Mouse (Mus musculus) liver, embryonic 16.5 days (tissue): ENCODE measurements around the gene Zmym6. TPM values are rescaled to one million over a fixed set of nuclear protein-coding genes. Genes with fewer than 3 reads are reported as not detected.
"Not testable (repeated sequence)": the region's sequence is repeated elsewhere in the genome, so short reads cannot be mapped to it uniquely, and the experiment has no call there.

Source experiments
- ATAC-seq: fragments of 200-750 bp; cut with Nextera tagmentation; 2 replicates; pipeline ENCODE4 v1.8.0; 2017; ENCODE audit warnings: low read depth, mild to moderate bottlenecking, moderate number of reproducible peaks, moderate library complexity
- H3K27ac ChIP-seq: fragments of 300-500 bp; sonication (generic); 2 replicates; pipeline ENCODE4 v1.5.1; 2014; ENCODE audit warnings: mild to moderate bottlenecking, low read length
- H3K27me3 ChIP-seq: fragments of 300-500 bp; sonication (generic); 2 replicates; pipeline ENCODE4 v1.6.1; 2014; ENCODE audit warnings: low read depth, low read length, mixed read lengths; ENCODE audit not compliant: control insufficient read depth, insufficient read depth
- H3K36me3 ChIP-seq: fragments of 300-500 bp; sonication (generic); 2 replicates; pipeline ENCODE4 v1.6.1; 2014; ENCODE audit warnings: mild to moderate bottlenecking; ENCODE audit not compliant: control insufficient read depth, insufficient read depth
- H3K4me1 ChIP-seq: fragments of 300-500 bp; sonication (generic); 2 replicates; pipeline ENCODE4 v1.6.1; 2014; ENCODE audit warnings: low read depth, low read length, mixed read lengths; ENCODE audit not compliant: control insufficient read depth
- H3K4me2 ChIP-seq: fragments of 300-500 bp; sonication (generic); 2 replicates; pipeline ENCODE4 v1.6.1; 2014; ENCODE audit warnings: low read depth, low read length, mixed read lengths
- H3K4me3 ChIP-seq: fragments of 300-500 bp; sonication (generic); 2 replicates; pipeline ENCODE4 v1.5.1; 2014; ENCODE audit warnings: low read depth, mild to moderate bottlenecking, low read length
- H3K9ac ChIP-seq: fragments of 300-500 bp; sonication (generic); 2 replicates; pipeline ENCODE4 v1.6.1; 2014; ENCODE audit warnings: low read depth, low read length
- H3K9me3 ChIP-seq: fragments of 300-500 bp; sonication (generic); replicated peaks from 2 replicates; pipeline ENCODE4 v1.6.1; 2016; ENCODE audit warnings: low read length; ENCODE audit not compliant: control insufficient read depth
- WGBS: fragments of 180-500 bp; shearing (Covaris S2); extraction: QIAGEN DNeasy Blood & Tissue Kit; methylation state at CpG from one replicate; pipeline ENCODE4 v1.1.7; 2014; ENCODE audit not compliant: insufficient replicate concordance; 5-methylcytosine and 5-hydroxymethylcytosine counted together
- polyA plus RNA-seq: library from polyadenylated mRNA; unstranded; fragments of >200 nt; fragmentation: Nextera tagmentation; extraction: Ambion mirVana; gene quantifications from 2 replicates; pipeline ENCODE4 v1.2.1, GENCODE M21; 2015

Gene Zmym6
- polyA plus RNA-seq, 1 experiment from 2014 or later, result 3.3 TPM

GRCm38 (mm10) chr4:127099552-127099951 lies 22.4 kb downstream of the Zmym6 start:
- not testable (repeated sequence) for H3K4me2 ChIP-seq, H3K27me3 ChIP-seq, H3K4me1 ChIP-seq, H3K4me3 ChIP-seq, ATAC-seq, H3K9ac ChIP-seq, H3K36me3 ChIP-seq, H3K9me3 ChIP-seq, H3K27ac ChIP-seq
- WGBS, result 76% methylated on average over 1 of the region's 2 CpGs

- ATAC-seq, result no peak
- Histone ChIP-seq H3K4me3 (no peak overlapping the region), H3K27me3 (no peaks in the 10 kb centered on the region), H3K9me3 (no peaks in the 10 kb centered on the region), H3K27ac (no peak overlapping the region), H3K9ac (no peak overlapping the region), H3K4me2 (no peak overlapping the region), H3K4me1 (no peaks in the 10 kb centered on the region), H3K36me3 (no peaks in the 10 kb centered on the region)
- 68% methylated on average over 4 of the region's 4 CpGs for WGBS
Measured at GRCm38 (mm10) chr4:127107566-127107965, 30.4 kb downstream of the Zmym6 start.

DNA sequence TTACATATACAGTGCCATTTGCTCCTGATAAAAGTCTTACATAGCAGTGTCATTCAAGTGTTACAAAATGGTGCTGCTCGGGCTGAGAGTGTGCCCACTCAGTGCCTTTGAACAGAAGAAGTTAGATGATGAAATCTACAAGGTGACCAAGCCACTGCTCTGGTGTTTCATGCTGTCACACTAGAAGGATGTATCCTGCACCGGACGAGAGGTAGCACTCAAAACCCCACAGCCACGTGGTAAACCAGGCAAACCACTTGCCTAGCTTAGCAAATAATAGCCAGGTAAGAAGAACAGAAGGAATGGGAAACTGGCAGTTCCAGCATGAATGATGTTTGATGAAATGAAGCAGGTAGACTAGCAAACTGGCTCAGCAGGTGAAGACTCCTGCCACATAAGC lies 33.4 kb downstream of the Zmym6 start:
- ATAC-seq, result no peak
- no peak overlapping the region for H3K4me3 ChIP-seq
- H3K4me1 ChIP-seq, result no peaks in the 10 kb centered on the region
- no peaks in the 10 kb centered on the region for H3K27me3 ChIP-seq
- whole genome bisulfite sequencing, result 58% methylated on average over 4 of the region's 4 CpGs
- H3K9me3 ChIP-seq, result no peaks in the 10 kb centered on the region
- no peak overlapping the region for H3K9ac ChIP-seq
- H3K27ac ChIP-seq, result no peak overlapping the region
- no peaks in the 10 kb centered on the region for H3K36me3 ChIP-seq
- no peak overlapping the region for H3K4me2 ChIP-seq

DNA sequence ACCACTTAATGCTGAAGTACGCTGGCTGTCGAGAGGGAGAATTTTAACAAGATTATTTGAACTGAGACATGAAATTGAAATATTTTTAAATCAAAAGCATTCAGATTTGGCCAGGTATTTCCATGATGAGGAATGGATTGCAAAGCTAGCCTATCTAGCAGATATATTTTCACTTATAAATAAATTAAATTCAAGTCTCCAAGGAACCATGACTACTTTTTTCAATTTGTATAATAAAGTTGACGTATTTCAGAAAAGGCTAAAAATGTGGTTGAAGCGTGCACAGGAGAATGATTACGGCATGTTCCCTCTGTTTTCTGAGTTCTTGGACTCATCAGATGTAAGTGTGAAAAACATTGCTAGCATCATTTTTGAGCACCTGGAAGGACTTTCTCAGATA lies 46.2 kb downstream of the Zmym6 start, which contains the start of gene Tmem35b:
Tmem35b (plus strand) TSS at position 301 of the 400 bp plus-strand sequence.
- Histone ChIP-seq H3K9ac (no peak within 1 kb of the TSS), H3K36me3 (no peaks in the 10 kb centered on the region), H3K27ac (no peak within 1 kb of the TSS), H3K4me3 (no peak within 1 kb of the TSS), H3K4me1 (peaks cover 6% of the 10 kb centered on the region), H3K27me3 (no peaks in the 10 kb centered on the region), H3K4me2 (no peak within 1 kb of the TSS), H3K9me3 (no peaks in the 10 kb centered on the region)
- ATAC-seq, result no peak
- WGBS, result 82% methylated on average over 5 of the region's 5 CpGs

DNA sequence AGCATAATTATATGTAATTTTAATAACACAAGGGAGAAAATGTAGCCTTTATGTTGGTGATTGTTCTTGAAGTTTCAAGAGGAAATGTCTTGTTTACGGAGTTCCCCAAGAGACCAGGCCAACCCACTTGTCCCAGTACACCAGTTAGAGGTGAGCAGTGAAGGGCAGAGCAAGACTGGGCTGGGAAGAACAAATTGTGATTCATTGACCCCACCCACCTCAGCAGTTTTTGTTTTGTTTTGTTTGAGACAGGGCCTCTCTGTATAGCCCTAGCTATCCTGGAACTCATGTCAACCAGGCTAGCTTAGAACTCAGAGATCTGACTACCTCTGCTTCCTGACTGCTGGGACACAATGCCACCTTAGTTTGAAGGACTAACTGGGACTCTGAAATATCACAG lies 47.1 kb downstream of the Zmym6 start:
- Histone ChIP-seq H3K4me3 (no peak overlapping the region), H3K4me1 (peaks cover 6% of the 10 kb centered on the region), H3K27me3 (no peaks in the 10 kb centered on the region), H3K4me2 (no peak overlapping the region), H3K27ac (no peak overlapping the region), H3K36me3 (no peaks in the 10 kb centered on the region), H3K9me3 (no peaks in the 10 kb centered on the region), H3K9ac (no peak overlapping the region)
- 68% methylated on average over 1 of the region's 1 CpGs for WGBS
- ATAC-seq, result no peak

- peak; percentile 98 for ATAC-seq
- Histone ChIP-seq H3K27ac (peak overlapping the region; percentile 40; the same call in 1 of the 2 replicates), H3K4me3 (peak overlapping the region; percentile 74), H3K27me3 (no peaks in the 10 kb centered on the region), H3K4me1 (peaks cover 6% of the 10 kb centered on the region), H3K9me3 (no peaks in the 10 kb centered on the region), H3K4me2 (peak overlapping the region; percentile 88), H3K36me3 (no peaks in the 10 kb centered on the region), H3K9ac (peak overlapping the region; percentile 78)
- under 1% methylated on average over 35 of the region's 35 CpGs for WGBS
Measured at GRCm38 (mm10) chr4:127125834-127126463, 48.8 kb downstream of the Zmym6 start.

GRCm38 (mm10) chr4:127134687-127135086 lies 57.5 kb downstream of the Zmym6 start:
- H3K4me2 ChIP-seq, result no peak overlapping the region
- H3K4me3 ChIP-seq, result no peak overlapping the region
- no peak for ATAC-seq
- H3K36me3 ChIP-seq, result no peaks in the 10 kb centered on the region
- H3K4me1 ChIP-seq, result no peaks in the 10 kb centered on the region
- WGBS, result 21% methylated on average over 1 of the region's 1 CpGs
- H3K9me3 ChIP-seq, result no peaks in the 10 kb centered on the region
- no peak overlapping the region for H3K9ac ChIP-seq
- no peaks in the 10 kb centered on the region for H3K27me3 ChIP-seq
- no peak overlapping the region for H3K27ac ChIP-seq

DNA sequence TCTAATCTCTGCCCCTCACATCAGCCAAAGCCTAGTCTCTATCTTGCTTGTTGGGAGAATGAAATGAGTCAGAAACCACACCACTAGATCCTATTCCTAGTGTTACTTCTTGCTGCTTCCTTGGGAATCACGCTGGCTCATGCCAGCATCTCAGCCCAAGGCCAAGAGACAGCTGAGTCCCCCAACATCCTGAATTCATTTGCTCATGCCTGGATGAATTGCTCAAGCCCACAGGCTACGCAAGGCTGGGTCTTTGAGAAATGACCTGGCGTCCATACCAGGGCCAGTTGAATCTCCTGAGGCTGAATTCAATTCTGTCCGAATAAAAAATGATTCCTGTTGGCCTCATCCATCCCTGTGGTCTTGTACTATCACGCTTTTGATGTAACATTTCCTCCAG lies 60.4 kb downstream of the Zmym6 start:
- 63% methylated on average over 5 of the region's 5 CpGs for WGBS
- H3K4me3 ChIP-seq, result no peak overlapping the region
- H3K9ac ChIP-seq, result no peak overlapping the region
- no peaks in the 10 kb centered on the region for H3K27me3 ChIP-seq
- H3K36me3 ChIP-seq, result no peaks in the 10 kb centered on the region
- H3K4me2 ChIP-seq, result no peak overlapping the region
- H3K4me1 ChIP-seq, result no peaks in the 10 kb centered on the region
- no peak for ATAC-seq
- H3K9me3 ChIP-seq, result no peaks in the 10 kb centered on the region
- no peak overlapping the region for H3K27ac ChIP-seq

GRCm38 (mm10) chr4:127138486-127138885 lies 61.3 kb downstream of the Zmym6 start:
- Histone ChIP-seq H3K4me3 (no peak overlapping the region), H3K27ac (no peak overlapping the region), H3K4me1 (no peaks in the 10 kb centered on the region), H3K36me3 (no peaks in the 10 kb centered on the region), H3K9me3 (no peaks in the 10 kb centered on the region), H3K27me3 (no peaks in the 10 kb centered on the region), H3K9ac (no peak overlapping the region), H3K4me2 (no peak overlapping the region)
- no peak for ATAC-seq
- 49% methylated on average over 6 of the region's 6 CpGs for WGBS
